Mouse (Mus musculus) midbrain, embryonic 15.5 days (tissue): Measurements from ENCODE around the gene Scgn. TPM values are rescaled to one million over a fixed set of nuclear protein-coding genes. Genes with fewer than 3 reads are reported as not detected.

Source experiments
- microRNA-seq: library from miRNA; unstranded; fragments of <30 nt; microRNA quantifications from one replicate; pipeline ENCODE4, GENCODE M21; 2016
- polyA plus RNA-seq: library from polyadenylated mRNA; unstranded; fragments of >200 nt; fragmentation: Nextera tagmentation; extraction: Ambion mirVana; gene quantifications from 2 replicates; pipeline ENCODE4 v1.2.1, GENCODE M21; 2015

Gene Scgn
- polyA plus RNA-seq, 1 experiment from 2014 or later, result 1.5 TPM

Small RNA genes lying within 50 kb of the gene (microRNA-seq; reads per million reads assigned to microRNA genes)
- gene Gm44344, result not detected

Other genes starting within 250 kb of the Scgn start
- 0.41 and 1.4 TPM in 2 replicates for gene Hist1h3c, start 245.6 kb downstream of the Scgn start, polyA plus RNA-seq
- 0.37 and 0.83 TPM in 2 replicates for gene Hist1h2bb, start 244.5 kb downstream of the Scgn start, polyA plus RNA-seq
- 4.6 and 7.2 TPM in 2 replicates for gene Hist1h2ab, start 240.1 kb downstream of the Scgn start, polyA plus RNA-seq
- 0.67 and 1.2 TPM in 2 replicates for gene Hist1h3b, start 238.9 kb downstream of the Scgn start, polyA plus RNA-seq
- 2.0 TPM in 1 of 2 replicates, not detected in the other for gene Hist1h4b, start 234.2 kb downstream of the Scgn start, polyA plus RNA-seq
- gene Hist1h4a, start 230.0 kb downstream of the Scgn start, polyA plus RNA-seq, result not detected in 2 replicates
- gene Hist1h3a, start 228.8 kb downstream of the Scgn start, polyA plus RNA-seq, result 0.77 and 0.98 TPM in 2 replicates
- gene Hist1h1a, start 227.5 kb downstream of the Scgn start, polyA plus RNA-seq, result 0.41 and 0.48 TPM in 2 replicates
- not detected in 2 replicates for gene Trim38, start 221.3 kb downstream of the Scgn start, polyA plus RNA-seq
- gene Slc17a2, start 184.2 kb downstream of the Scgn start, polyA plus RNA-seq, result not detected in 2 replicates
- not detected in 2 replicates for gene Slc17a3, start 151.8 kb downstream of the Scgn start, polyA plus RNA-seq
- not detected in 2 replicates for gene Slc17a1, start 123.5 kb downstream of the Scgn start, polyA plus RNA-seq
- not detected in 2 replicates for gene Slc17a4, start 76.2 kb downstream of the Scgn start, polyA plus RNA-seq
- not detected in 2 replicates for gene Hist1h2ba, start 57.1 kb downstream of the Scgn start, polyA plus RNA-seq
- not detected in 2 replicates for gene Hist1h2aa, start 56.8 kb downstream of the Scgn start, polyA plus RNA-seq